Mouse (Mus musculus) hindbrain, embryonic 10.5 days (tissue): ENCODE results near the gene Gpr146. TPM values are rescaled to one million over a fixed set of nuclear protein-coding genes. Genes with fewer than 3 reads are reported as not detected.

Source experiments
- DNase-seq: peaks from one replicate; pipeline ENCODE4 v3.0.0-alpha.2; 2017; ENCODE audit warnings: low spot score
- H3K27ac ChIP-seq: fragments of 300-500 bp; sonication (generic); 2 replicates; pipeline ENCODE4 v1.5.1; 2016; ENCODE audit warnings: mild to moderate bottlenecking, moderate library complexity
- H3K27me3 ChIP-seq: fragments of 300-500 bp; sonication (generic); 2 replicates; pipeline ENCODE4 v1.6.1; 2016; ENCODE audit warnings: mild to moderate bottlenecking; ENCODE audit not compliant: poor library complexity, insufficient read depth, severe bottlenecking
- H3K36me3 ChIP-seq: fragments of 300-500 bp; sonication (generic); 2 replicates; pipeline ENCODE4 v1.6.1; 2016; ENCODE audit warnings: mild to moderate bottlenecking, moderate library complexity
- H3K4me1 ChIP-seq: fragments of 300-500 bp; sonication (generic); replicated peaks from 2 replicates; pipeline ENCODE4 v1.6.1; 2016; ENCODE audit warnings: mild to moderate bottlenecking
- H3K4me3 ChIP-seq: fragments of 300-500 bp; sonication (generic); 2 replicates; pipeline ENCODE4 v1.5.1; 2016; ENCODE audit warnings: mild to moderate bottlenecking, moderate library complexity
- H3K9me3 ChIP-seq: fragments of 300-500 bp; sonication (generic); 2 replicates; pipeline ENCODE4 v1.6.1; 2016; ENCODE audit warnings: mild to moderate bottlenecking, moderate library complexity
- WGBS: fragments of 180-500 bp; shearing (Covaris S2); methylation state at CpG from one replicate; pipeline ENCODE4 v1.1.7; 2016; 5-methylcytosine and 5-hydroxymethylcytosine counted together
- polyA plus RNA-seq: library from polyadenylated mRNA; unstranded; fragments of >200 nt; fragmentation: Nextera tagmentation; extraction: Ambion mirVana; gene quantifications from 2 replicates; pipeline ENCODE4 v1.2.1, GENCODE M21; 2016

The Gpr146 gene
- polyA plus RNA-seq, 1 experiment from 2014 or later, result 2.8 TPM

DNA sequence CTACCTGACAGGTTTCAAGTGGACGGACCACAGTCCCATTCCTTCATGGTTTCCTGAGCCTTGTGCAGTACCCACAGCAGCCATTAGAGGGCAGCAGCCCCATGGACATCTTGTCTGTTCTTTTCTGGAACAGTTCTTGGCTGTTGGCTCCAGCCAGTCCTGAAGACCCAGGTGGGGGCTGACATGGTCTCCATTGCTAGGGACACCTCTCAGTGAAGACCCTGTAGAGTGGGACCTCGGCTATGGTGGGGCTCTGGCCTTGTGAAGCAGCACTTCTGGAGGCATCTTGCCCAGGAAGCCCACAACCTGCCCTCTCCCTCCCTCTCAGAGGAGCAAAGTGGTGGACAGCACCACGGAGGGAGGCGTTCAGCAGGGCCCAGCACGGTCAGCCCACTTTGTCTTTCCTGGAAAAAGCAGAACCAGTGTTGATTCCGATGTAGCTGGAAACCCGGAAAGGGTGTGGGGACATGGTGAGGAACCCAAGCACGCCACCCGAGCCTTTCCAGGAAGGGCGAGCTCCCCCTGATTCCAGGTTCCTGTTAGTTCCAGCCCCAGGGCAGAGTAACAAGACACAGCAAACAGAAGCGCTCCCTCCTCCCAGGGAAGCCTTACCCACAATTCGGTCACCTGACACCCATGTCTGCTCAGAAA is 13.1 kb upstream of the Gpr146 start:
- H3K27ac ChIP-seq, result peak overlapping the region; percentile 76
- 39% methylated on average over 12 of the region's 12 CpGs for WGBS

DNA sequence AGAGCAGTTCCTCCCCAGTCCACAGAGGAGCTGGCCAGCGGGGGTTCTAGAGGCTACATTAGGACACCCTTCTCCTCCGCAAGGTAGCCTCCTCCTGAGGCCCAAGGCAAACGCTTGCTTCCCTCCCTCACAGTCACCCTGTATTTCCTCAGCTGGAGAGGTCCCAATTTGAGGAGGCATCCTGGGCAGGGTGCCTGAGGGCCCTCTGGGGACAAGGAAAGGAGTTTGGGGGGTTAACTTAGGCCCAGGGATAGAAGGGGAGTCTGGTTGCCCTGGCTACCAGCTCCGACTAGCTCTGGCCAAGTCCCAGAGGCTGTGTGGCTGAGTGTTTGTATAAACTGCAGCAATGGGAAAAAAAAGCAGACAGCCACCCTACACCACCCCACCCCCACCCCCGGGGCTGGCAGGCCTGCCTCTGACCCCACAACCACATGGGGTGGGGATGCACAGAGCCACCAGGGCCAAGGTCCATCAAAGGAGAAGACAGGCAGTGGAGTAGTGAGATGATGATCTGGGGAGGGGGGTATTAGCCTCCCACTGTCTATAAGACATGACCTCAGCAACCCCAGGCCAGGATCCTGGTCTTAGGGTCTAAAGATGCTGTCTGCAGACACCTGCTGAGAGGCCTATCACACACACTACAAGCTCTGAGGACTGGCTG is 12.5 kb upstream of the Gpr146 start:
- Histone ChIP-seq H3K4me1 (peaks cover 45% of the 10 kb centered on the region), H3K9me3 (no peaks in the 10 kb centered on the region), H3K27me3 (no peaks in the 10 kb centered on the region), H3K36me3 (peaks cover 28% of the 10 kb centered on the region), H3K4me3 (no peak overlapping the region), H3K27ac (peak overlapping the region; percentile 76)
- DNase-seq, result no peak
- 30% methylated on average over 5 of the region's 5 CpGs for WGBS

More for the DNA sequence above, 13.1 kb upstream of the Gpr146 start:
- no peaks in the 10 kb centered on the region for H3K27me3 ChIP-seq
- no peaks in the 10 kb centered on the region for H3K9me3 ChIP-seq
- peaks cover 31% of the 10 kb centered on the region for H3K36me3 ChIP-seq
- DNase-seq, result peak; percentile 84
- H3K4me1 ChIP-seq, result peaks cover 38% of the 10 kb centered on the region
- H3K4me3 ChIP-seq, result no peak overlapping the region

DNA sequence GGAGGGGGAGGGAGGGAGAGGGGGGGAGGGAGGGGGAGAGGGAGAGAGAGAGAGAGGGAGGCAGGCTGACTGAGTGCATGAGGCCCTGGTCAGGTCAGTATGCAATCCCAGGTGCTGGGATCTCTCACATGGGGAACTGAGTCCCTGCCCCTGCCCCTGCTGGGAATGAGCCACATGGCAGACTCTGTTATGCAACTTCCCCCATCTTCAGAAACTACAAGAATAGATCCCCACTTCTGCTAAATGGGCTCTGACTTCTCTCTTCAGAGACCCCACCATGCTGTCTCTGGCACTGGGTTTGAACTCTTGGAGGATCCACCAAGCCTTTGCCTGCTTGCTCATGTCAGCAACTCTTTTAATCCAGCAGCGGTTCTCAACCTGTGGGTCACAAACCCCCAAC is 11.7 kb upstream of the Gpr146 start:
- WGBS, result 80% methylated on average over 1 of the region's 1 CpGs
- Histone ChIP-seq H3K27me3 (no peaks in the 10 kb centered on the region), H3K9me3 (no peaks in the 10 kb centered on the region), H3K4me3 (no peak overlapping the region), H3K36me3 (peaks cover 20% of the 10 kb centered on the region), H3K27ac (no peak overlapping the region), H3K4me1 (peaks cover 52% of the 10 kb centered on the region)
- DNase-seq, result no peak

DNA sequence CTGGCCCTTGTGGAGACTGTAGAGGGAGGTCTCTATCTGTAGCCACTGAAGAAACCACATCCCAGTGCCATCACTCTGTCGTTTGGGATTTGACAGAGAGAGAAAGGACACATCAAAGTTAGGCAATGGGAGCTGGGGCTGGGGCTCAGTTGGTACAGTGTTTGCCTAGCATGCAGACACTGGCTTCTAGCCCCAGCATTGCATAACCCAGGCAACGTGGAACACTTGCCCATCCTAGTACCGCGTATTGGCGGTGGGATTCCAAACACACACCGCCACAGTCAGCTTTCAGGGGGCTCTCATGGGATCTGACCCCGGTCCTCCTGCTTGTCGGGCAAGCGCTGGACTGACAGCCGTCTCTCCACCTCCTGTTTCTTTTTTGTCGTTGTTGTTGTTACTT is 11.0 kb upstream of the Gpr146 start:
- WGBS, result 74% methylated on average over 11 of the region's 11 CpGs
- H3K4me1 ChIP-seq, result peaks cover 59% of the 10 kb centered on the region
- no peak for DNase-seq
- H3K9me3 ChIP-seq, result no peaks in the 10 kb centered on the region
- H3K4me3 ChIP-seq, result no peak overlapping the region
- no peak overlapping the region for H3K27ac ChIP-seq
- H3K36me3 ChIP-seq, result peaks cover 16% of the 10 kb centered on the region
- no peaks in the 10 kb centered on the region for H3K27me3 ChIP-seq

DNA sequence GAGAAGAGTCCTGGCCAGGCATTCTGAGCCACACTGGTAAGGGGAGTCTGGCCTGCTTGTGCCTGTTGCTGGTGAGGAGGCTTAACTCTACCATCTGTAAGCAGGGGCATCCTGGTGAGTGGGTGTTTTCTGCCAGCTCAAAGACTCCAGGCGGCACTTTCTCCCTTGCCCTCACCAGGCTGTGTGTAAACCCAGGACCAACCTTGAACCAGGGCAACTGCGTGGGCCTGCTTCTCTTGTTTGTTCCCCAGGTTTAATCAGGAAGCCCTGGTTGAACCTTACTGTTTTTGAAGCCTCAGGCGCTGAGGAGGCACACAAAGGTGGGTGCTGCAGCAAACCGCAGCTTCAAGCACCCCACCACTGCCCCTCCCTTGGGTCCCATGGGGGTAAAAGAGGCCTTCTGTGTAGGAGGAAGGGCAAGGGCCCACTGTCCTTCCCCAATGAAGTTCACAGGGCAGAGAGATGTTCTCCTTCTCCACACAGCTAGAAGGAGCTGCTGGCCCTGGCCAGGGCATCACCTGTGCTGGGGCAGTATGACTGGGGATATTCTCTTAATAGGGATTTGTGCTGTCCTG is 9.5 kb upstream of the Gpr146 start:
- peaks cover 5% of the 10 kb centered on the region for H3K36me3 ChIP-seq
- no peak overlapping the region for H3K4me3 ChIP-seq
- H3K9me3 ChIP-seq, result no peaks in the 10 kb centered on the region
- WGBS, result 91% methylated on average over 4 of the region's 4 CpGs
- DNase-seq, result no peak
- peaks cover 74% of the 10 kb centered on the region for H3K4me1 ChIP-seq
- H3K27me3 ChIP-seq, result no peaks in the 10 kb centered on the region
- peak overlapping the region; percentile 2; the same call in 1 of the 2 replicates for H3K27ac ChIP-seq

DNA sequence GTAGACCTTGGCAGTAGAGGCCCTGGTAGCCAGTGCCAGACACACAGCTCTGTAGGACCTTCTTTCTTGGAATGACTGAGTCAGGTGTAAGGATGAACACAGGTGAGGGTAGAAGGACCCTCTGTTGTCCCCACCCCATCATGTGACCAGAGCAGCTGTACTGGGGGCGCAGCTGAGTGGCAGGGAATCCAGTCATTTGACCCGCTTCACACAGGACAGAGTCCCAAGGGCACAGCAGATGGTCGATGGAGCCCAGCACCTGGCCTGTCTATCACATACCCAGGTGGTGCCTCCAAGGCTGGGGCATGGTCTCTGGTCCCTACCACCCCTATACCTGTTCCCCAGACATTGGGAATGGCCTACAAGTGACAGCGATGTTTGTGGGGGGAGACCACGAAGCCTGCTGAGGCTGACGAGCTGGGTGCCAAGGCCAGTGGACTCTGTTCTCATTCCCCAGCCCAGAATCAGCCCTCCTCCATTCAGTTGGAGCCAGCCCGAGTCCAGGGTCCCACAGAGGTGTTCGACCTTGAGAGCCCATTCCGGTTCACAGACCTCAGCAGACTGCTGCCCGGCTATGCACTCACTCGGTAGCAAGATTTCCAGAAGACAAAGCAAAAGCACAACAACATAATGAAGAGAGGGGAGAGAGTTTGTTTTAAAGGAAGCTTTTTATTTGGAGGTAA is 8.7 kb upstream of the Gpr146 start:
- H3K4me1 ChIP-seq, result peaks cover 76% of the 10 kb centered on the region
- no peaks in the 10 kb centered on the region for H3K27me3 ChIP-seq
- 90% methylated on average over 11 of the region's 11 CpGs for WGBS
- H3K36me3 ChIP-seq, result peaks cover under 1% of the 10 kb centered on the region; the same call in 1 of the 2 replicates
- H3K4me3 ChIP-seq, result no peak overlapping the region
- H3K27ac ChIP-seq, result no peak overlapping the region
- no peak for DNase-seq
- no peaks in the 10 kb centered on the region for H3K9me3 ChIP-seq

DNA sequence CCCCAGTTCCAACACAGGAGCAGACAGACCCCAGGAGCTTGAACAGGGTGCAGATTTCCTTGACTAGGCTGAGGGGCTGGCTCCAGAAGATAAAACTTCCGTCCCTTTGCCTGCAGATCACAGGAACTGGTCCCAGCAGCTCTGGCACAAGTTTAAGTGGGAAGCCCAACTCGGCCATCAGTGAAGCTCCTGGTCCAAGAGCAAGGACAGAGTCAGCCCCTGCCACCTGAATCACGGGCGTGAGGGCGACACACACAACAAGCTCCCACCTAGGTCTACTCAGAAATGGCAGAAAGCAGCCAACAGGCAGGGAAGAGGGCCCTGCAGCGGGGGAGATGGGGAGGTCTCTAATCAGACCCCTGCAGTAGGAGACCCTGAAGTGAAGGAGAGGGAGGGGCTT is 7.2 kb upstream of the Gpr146 start:
- peak overlapping the region; percentile 35; the same call in 1 of the 2 replicates for H3K27ac ChIP-seq
- H3K9me3 ChIP-seq, result no peaks in the 10 kb centered on the region
- H3K4me1 ChIP-seq, result peaks cover 68% of the 10 kb centered on the region
- no peaks in the 10 kb centered on the region for H3K36me3 ChIP-seq
- no peaks in the 10 kb centered on the region for H3K27me3 ChIP-seq
- no peak for DNase-seq
- 84% methylated on average over 6 of the region's 6 CpGs for WGBS
- H3K4me3 ChIP-seq, result 0 out of 2 replicates have a peak overlapping the region, but pooled peaks have one; percentile 2

DNA sequence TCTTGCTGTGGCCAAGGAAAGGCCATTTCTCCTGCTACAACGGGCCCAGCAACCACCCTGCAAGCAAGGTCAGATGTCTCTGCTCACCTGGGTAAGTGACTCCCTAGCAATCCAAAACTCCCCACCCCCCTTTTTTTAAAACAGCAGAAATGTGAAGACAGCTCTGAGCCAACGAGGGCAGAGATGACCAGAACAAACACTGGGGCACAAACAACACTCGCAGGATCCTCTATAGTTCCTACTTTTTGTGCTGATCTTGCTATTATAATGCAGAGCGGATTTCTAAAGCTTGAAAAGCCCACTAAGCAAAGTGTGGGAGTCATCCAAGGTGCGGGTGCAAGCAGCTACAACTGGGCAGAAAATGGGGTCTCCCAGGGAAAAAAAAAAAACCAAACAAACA is 6.4 kb upstream of the Gpr146 start:
- H3K4me3 ChIP-seq, result peak overlapping the region; percentile 76
- H3K4me1 ChIP-seq, result peaks cover 60% of the 10 kb centered on the region
- 63% methylated on average over 5 of the region's 5 CpGs for WGBS
- H3K27me3 ChIP-seq, result no peaks in the 10 kb centered on the region
- H3K36me3 ChIP-seq, result no peaks in the 10 kb centered on the region
- peak overlapping the region; percentile 98 for H3K27ac ChIP-seq
- no peaks in the 10 kb centered on the region for H3K9me3 ChIP-seq
- DNase-seq, result no peak

DNA sequence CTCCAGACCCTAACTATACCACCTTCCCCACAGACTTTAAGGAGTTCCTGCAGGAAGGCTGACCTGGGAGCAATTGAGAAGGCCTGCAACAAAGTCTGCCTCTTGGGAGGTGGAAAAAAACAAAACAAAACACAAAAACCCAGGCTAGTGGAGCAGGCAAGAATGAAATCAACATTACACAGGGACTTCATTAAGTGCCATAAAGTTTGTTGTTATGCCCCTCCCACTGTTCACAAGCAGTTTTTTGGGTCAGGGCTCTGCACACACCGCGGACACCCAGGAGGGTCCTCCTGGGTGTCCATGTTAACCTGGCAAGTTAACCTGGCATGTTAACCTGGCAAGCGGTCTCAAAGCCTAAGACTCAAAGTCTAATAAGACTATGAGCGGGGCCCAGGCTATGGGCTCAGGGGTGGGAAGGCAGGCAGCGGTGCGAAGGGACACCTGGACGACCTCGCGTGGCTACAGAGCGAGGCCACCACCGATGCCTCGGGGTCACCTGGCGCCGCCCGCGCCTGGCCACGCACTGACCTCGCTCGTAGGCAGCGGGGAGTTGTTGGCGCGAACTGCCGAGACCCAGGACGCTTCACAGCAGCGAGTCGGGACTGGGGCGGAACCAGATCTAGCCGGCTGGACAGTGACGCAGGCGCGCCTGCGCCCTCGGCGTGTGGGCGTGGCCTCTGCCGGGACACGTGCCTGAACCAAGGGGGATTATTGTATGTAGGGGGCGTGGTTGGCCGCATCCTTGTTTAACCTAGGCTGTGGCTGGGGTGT is 5.7 kb upstream of the Gpr146 start:
- Histone ChIP-seq H3K27ac (peak overlapping the region; percentile 98), H3K4me1 (peaks cover 53% of the 10 kb centered on the region), H3K36me3 (no peaks in the 10 kb centered on the region), H3K4me3 (peak overlapping the region; percentile 76), H3K9me3 (no peaks in the 10 kb centered on the region), H3K27me3 (no peaks in the 10 kb centered on the region)
- DNase-seq, result peak; percentile 93
- 2% methylated on average over 39 of the region's 39 CpGs for WGBS

DNA sequence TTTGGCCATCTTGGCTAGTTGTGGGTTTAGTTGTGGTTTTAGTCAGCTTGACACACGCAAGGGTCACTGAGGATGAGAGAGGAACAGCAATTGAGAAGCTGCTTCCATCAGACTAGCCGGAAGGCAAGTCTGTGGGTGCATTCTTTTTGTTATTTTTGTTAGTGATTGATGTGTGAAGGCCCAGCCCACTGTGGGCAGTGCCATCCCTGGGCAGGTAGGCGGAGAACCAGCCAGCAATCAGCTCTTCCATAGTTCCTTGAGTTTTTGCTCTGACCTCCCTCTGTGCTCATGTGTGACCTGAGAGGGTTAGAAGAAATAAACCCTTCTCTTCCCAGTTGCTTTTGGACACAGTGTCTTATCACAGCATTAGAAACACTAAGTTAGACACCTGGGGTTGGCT is 4.4 kb upstream of the Gpr146 start:
- Histone ChIP-seq H3K27ac (no peak overlapping the region), H3K9me3 (no peaks in the 10 kb centered on the region), H3K4me3 (no peak overlapping the region), H3K27me3 (no peaks in the 10 kb centered on the region), H3K36me3 (no peaks in the 10 kb centered on the region), H3K4me1 (peaks cover 63% of the 10 kb centered on the region)
- DNase-seq, result no peak
- whole genome bisulfite sequencing, result 82% methylated on average over 3 of the region's 3 CpGs

DNA sequence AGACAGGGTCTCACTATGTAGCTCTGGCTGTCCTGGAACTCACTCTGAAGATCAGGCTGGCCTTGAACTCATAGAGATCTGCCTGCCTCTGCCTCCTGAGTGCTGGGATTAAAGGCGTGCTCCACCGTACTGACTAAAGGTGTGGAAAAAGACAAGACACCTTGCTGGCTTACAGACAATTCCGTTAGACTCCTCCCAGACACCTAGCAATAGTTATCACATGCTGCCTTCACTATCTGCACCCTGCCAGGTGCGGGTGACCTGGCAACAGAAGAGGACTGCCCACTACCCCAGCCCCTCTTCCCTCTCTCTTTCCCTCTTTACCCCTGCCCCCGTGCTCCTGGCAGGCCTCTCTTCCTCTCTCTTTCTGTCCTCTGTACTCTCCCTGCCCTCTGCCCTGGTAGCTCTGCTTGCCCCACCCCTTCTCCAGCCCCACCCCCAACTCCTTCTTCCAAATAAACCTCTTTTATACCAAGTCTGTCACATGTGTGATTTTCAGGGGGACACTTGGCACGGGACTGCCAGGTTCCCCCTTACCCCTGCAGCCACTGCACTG is 3.5 kb upstream of the Gpr146 start:
- Histone ChIP-seq H3K27ac (0 out of 2 replicates have a peak overlapping the region, but pooled peaks have one; percentile 23), H3K27me3 (no peaks in the 10 kb centered on the region), H3K36me3 (no peaks in the 10 kb centered on the region), H3K9me3 (no peaks in the 10 kb centered on the region), H3K4me1 (peaks cover 65% of the 10 kb centered on the region), H3K4me3 (no peak overlapping the region)
- WGBS, result 84% methylated on average over 6 of the region's 6 CpGs
- no peak for DNase-seq

DNA sequence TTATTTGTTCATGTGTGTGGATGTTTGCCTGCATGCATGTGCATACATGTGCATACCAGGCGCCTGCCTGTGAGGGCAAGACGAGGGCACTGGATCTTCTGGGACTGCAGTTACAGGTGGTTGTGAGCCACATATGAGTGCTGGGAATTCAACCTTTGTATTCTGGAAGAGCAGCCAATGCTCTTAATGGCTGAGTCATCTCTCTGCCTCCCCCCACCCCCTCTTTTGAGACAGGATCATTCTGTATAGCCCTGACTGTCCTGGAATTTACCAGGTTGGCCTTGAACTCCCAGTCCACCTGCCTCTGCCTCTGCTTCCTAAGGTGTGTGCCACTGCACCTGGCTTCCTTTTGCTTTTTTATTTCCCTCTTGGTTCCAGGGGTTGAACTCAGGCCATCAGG is 2.7 kb upstream of the Gpr146 start:
- no peaks in the 10 kb centered on the region for H3K36me3 ChIP-seq
- H3K4me1 ChIP-seq, result peaks cover 66% of the 10 kb centered on the region
- no peak overlapping the region for H3K27ac ChIP-seq
- no peaks in the 10 kb centered on the region for H3K27me3 ChIP-seq
- H3K4me3 ChIP-seq, result no peak overlapping the region
- 88% methylated on average over 2 of the region's 2 CpGs for WGBS
- no peak for DNase-seq
- no peaks in the 10 kb centered on the region for H3K9me3 ChIP-seq
